Mouse (Mus musculus) retina, postnatal 7 days (tissue): ENCODE measurements around the gene Gm5416.
"Not testable (repeated sequence)": the region's sequence is repeated elsewhere in the genome, so short reads cannot be mapped to it uniquely, and the experiment has no call there.

ENCODE experiments used
- DNase-seq: peaks from one replicate; pipeline ENCODE4 v3.0.0-alpha.2; 2012; ENCODE audit warnings: low read depth, low spot score

The Gm5416 gene

DNA sequence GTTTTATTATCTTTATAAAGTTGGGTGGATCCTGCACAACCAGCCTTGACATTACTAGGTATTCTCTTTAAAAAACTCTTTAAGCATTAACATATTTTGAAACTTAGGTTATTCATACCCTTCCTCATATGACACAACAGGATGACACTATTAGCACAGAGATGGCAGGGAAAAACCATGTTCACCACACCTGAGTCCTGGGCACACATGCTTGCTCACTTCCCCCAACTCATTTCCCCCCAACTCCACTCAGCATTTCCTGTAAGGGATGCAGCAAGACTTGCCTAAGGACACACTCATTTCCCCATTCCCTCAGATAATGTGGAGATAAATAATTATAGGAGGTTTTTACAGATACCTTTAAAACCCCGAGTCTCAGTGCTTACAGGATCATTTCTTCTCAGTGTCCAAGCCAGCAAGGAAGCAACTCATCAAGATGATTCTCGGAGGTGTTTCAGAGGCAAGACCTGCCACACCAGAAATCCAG lies at the start of gene Gm5416:
TSS of gene Gm5416 (plus strand) at position 437 of the 487 bp plus-strand sequence.
- no peak for DNase-seq

GRCm38 (mm10) chr16:36167841-36168240 lies 42.4 kb upstream of the Gm5416 start:
- not testable (repeated sequence) for DNase-seq

- DNase-seq = no peak
These were observed 34.1 kb upstream of the Gm5416 start for GRCm38 (mm10) chr16:36176108-36176507.

GRCm38 (mm10) chr16:36179910-36180309 lies 30.3 kb upstream of the Gm5416 start:
- DNase-seq = no peak

- not testable (repeated sequence) for DNase-seq
These were observed 26.3 kb upstream of the Gm5416 start, which contains the start of gene Gm5483 for GRCm38 (mm10) chr16:36183912-36184311. TSS of gene Gm5483 (plus strand) at chr16:36184212.

DNA sequence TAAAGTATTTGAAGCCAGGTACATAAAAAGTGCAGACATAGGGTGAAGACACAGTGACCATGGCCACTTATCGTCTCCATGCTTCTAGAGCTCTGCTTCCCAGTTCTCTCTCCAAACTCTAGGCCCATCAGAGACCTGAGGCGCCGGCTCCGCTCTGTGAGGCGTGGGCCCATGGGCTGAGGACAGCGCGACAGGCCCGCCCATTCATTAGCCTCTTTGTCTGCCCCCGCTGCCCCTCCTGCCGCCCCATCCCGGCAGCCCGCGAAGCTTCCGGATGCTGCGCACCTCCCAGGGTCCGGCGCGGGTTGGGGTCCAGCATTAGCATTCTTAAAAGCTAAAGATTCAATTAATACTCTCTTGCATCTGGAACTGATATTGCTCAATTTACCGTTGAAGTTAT lies 11.0 kb upstream of the Gm5416 start:
- DNase-seq = no peak

DNA sequence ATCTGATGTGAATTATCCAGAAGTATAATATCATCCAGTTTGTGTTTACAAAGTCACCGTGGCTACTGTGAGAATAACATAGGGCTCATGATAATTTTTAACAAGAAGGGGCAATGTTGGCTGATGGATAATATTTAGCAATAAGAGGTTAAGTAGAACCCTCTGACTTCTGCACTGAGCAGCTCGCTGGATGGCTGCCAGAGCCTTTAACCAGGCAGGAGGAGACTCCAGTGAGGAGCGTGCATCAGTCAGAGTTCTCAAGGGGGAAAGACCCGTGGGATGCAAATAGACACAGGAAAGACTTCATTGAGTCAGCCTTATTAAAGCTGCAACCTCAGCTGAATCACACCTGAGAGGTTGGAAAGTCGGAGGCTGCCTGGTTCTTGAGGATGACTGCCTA lies 6.4 kb upstream of the Gm5416 start:
- no peak for DNase-seq

GRCm38 (mm10) chr16:36205684-36206083 lies 4.5 kb upstream of the Gm5416 start:
- not testable (repeated sequence) for DNase-seq

DNA sequence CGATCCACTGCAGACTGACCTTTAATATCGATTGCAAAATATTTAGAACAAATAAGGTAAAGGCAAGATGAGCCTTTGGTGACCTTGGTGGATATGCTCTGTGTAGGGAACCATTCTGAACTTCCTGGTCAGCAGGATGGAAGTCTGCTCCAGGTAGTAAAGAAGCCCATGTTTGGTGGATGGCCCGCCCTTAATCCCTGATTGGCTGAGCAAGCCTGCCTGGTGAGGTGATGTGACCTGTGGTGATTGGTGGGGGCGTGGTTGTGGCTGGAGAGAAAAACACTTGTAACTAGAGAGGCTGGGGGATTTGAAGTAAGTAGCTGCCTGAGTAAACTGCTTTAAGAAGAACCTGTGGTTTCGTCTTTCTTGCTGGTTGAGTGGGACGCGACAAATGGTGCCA lies 11.0 kb downstream of the Gm5416 start, which contains the start of gene 2010005H15Rik:
TSS of gene 2010005H15Rik (plus strand) at position 301 of the 400 bp plus-strand sequence.
- DNase-seq = not testable (repeated sequence)

DNA sequence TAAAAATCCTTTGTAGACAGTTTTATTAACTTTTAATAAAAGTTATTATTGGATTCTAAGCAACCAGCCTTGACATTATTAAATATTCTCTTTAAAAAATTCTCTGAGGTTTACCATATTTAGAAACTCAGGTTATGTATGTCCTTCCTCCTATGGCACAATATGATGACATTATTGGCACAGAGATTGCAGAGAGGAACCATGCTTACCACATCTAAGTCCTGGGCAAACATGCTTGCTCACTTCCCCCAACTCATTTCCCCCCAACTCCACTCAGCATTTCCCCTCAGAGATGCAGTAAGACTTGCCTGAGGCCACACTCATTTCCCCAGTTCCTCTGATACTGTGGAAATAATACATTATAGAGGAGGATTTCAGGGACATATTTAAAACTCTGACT lies 50.4 kb downstream of the Gm5416 start:
- DNase-seq = not testable (repeated sequence)
